Mouse (Mus musculus) spleen, adult 2 months (tissue): ENCODE data around the gene C9.

ENCODE experiments used
- CTCF ChIP-seq: fragments of 200-500 bp; IDR thresholded peaks from 2 replicates; pipeline ENCODE4 v1.5.1; 2011; ENCODE audit warnings: mild to moderate bottlenecking, inconsistent platforms; ENCODE audit not compliant: insufficient read depth, insufficient read length, insufficient replicate concordance; ENCODE audit errors: extremely low read depth
- POLR2A ChIP-seq: fragments of 200-500 bp; IDR thresholded peaks from 2 replicates; pipeline ENCODE4 v1.6.1; 2011; ENCODE audit warnings: low read depth, low read length, inconsistent platforms

DNA sequence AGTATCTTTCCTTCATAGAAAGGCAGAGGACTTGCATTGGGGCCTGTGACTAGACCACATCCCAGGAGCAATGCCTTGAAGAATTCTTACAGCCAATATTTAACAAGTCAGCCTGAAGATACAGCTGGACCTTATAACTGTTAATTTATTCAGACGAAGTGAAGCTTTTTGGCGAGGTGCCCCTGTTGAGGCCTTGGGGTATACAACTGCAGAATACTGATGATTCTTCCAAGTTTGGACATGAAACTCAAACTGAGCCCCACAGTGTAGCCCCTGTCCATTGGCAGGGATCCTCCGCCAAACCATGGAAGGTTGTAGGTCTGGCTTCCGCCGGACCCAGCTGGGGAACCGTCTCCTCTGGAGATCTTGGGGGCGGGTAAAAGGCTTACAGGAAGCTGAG, 12.7 kb upstream of the C9 start:
- TF ChIP-seq POLR2A (no peak), CTCF (no peak)
